Mouse (Mus musculus): ENCODE measurements at regions not wholly inside any gene's neighbourhood (a gene's known extent, or its start where the extent isn't known, plus 50 kb on each side); places are given as distances from the start of the nearest gene placed in this dataset.

- Histone ChIP-seq H3K36me3 (ENCODE audit: control insufficient read depth, insufficient read depth, low read length) (no peaks in the 10 kb centered on the region), H3K27me3 (ENCODE audit: control insufficient read depth, insufficient read depth, low read length) (no peaks in the 10 kb centered on the region), H3K4me1 (ENCODE audit: control insufficient read depth, insufficient read depth, low read length) (no peaks in the 10 kb centered on the region), H3K9me3 (ENCODE audit: control insufficient read depth, low read length) (no peaks in the 10 kb centered on the region), H3K4me3 (ENCODE audit: low read depth, low read length) (no peak overlapping the region), H3K9ac (ENCODE audit: low read length) (no peak overlapping the region), H3K27ac (ENCODE audit: low read depth, low read length) (no peak overlapping the region), H3K4me2 (ENCODE audit: low read depth) (no peak overlapping the region)
- ATAC-seq (ENCODE audit: insufficient read depth, low FRiP score, low TSS enrichment) (no peak), DNase-seq (ENCODE audit: low spot score) (no peak)
- 67% methylated on average over 8 of the region's 8 CpGs for WGBS
These were observed 69.5 kb upstream of the Nectin1 start for GRCm38 (mm10) chr9:43674321-43674720.

DNA sequence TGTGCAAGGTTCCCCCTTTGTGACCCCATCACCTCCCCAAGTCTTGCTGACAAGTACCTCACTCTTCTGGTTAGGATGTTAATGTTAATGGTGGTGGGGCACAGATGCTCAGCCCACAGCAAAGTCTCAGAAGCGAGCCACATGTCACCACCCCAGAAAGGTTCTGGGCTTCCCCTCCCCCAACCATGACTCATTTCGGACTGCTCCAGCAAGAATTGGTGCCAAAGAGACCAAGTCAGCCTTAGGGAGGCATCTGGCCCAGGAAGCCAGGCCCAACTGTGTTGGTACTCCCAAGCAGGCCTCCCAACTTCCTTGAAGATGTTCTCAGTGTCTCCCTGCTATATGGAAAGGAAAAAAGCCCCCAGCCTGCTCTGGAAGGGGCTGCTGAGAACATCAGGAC, 67.8 kb upstream of the Nectin1 start:
- Histone ChIP-seq H3K4me1 (ENCODE audit: control insufficient read depth, insufficient read depth, low read length) (no peaks in the 10 kb centered on the region), H3K36me3 (ENCODE audit: control insufficient read depth, insufficient read depth, low read length) (no peaks in the 10 kb centered on the region), H3K27ac (ENCODE audit: low read depth, low read length) (no peak overlapping the region), H3K4me3 (ENCODE audit: low read depth, low read length) (no peak overlapping the region), H3K9ac (ENCODE audit: low read length) (no peak overlapping the region), H3K9me3 (ENCODE audit: control insufficient read depth, low read length) (no peaks in the 10 kb centered on the region), H3K4me2 (ENCODE audit: low read depth) (no peak overlapping the region), H3K27me3 (ENCODE audit: control insufficient read depth, insufficient read depth, low read length) (no peaks in the 10 kb centered on the region)
- 74% methylated on average over 2 of the region's 2 CpGs for WGBS
- DNase-seq (ENCODE audit: low spot score) (no peak), ATAC-seq (ENCODE audit: insufficient read depth, low FRiP score, low TSS enrichment) (no peak)

GRCm38 (mm10) chr9:43679331-43679730, 64.5 kb upstream of the Nectin1 start:
- no peak overlapping the region for H3K4me2 ChIP-seq (ENCODE audit: low read depth)
- H3K4me1 ChIP-seq (ENCODE audit: control insufficient read depth, insufficient read depth, low read length), result no peaks in the 10 kb centered on the region
- H3K27ac ChIP-seq (ENCODE audit: low read depth, low read length), result no peak overlapping the region
- no peaks in the 10 kb centered on the region for H3K27me3 ChIP-seq (ENCODE audit: control insufficient read depth, insufficient read depth, low read length)
- H3K9me3 ChIP-seq (ENCODE audit: control insufficient read depth, low read length), result no peaks in the 10 kb centered on the region
- no peaks in the 10 kb centered on the region for H3K36me3 ChIP-seq (ENCODE audit: control insufficient read depth, insufficient read depth, low read length)
- no peak for ATAC-seq (ENCODE audit: insufficient read depth, low FRiP score, low TSS enrichment)
- no peak for DNase-seq (ENCODE audit: low spot score)
- no peak overlapping the region for H3K4me3 ChIP-seq (ENCODE audit: low read depth, low read length)
- WGBS, result 44% methylated on average over 17 of the region's 17 CpGs
- H3K9ac ChIP-seq (ENCODE audit: low read length), result no peak overlapping the region

GRCm38 (mm10) chr9:43681317-43681716, 62.5 kb upstream of the Nectin1 start:
- DNase-seq (ENCODE audit: low spot score) (no peak), ATAC-seq (ENCODE audit: insufficient read depth, low FRiP score, low TSS enrichment) (no peak)
- no peak overlapping the region for H3K27ac ChIP-seq (ENCODE audit: low read depth, low read length)
- no peaks in the 10 kb centered on the region for H3K4me1 ChIP-seq (ENCODE audit: control insufficient read depth, insufficient read depth, low read length)
- H3K36me3 ChIP-seq (ENCODE audit: control insufficient read depth, insufficient read depth, low read length), result no peaks in the 10 kb centered on the region
- WGBS, result 73% methylated on average over 3 of the region's 3 CpGs
- H3K4me3 ChIP-seq (ENCODE audit: low read depth, low read length), result no peak overlapping the region
- no peaks in the 10 kb centered on the region for H3K27me3 ChIP-seq (ENCODE audit: control insufficient read depth, insufficient read depth, low read length)
- no peak overlapping the region for H3K9ac ChIP-seq (ENCODE audit: low read length)
- no peak overlapping the region for H3K4me2 ChIP-seq (ENCODE audit: low read depth)
- H3K9me3 ChIP-seq (ENCODE audit: control insufficient read depth, low read length), result no peaks in the 10 kb centered on the region

DNA sequence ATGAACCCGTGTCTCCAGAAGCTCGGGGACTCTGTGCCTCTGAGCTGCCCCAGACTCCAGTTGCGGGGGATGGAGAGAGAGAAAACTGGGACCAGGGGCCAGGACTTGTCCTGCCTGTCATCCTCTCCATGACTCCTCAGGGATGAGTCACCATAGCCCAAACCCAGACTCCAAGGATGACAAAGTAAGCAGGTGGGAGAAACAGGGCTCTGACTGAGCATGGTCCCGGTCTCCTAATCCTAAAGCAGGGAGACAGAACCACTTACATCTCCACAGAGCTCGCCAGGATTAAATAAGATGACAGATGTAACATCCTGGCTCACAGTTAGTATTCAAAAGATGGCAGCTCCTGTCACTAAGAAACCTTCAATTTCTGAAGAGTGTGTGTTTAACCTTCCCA, 61.7 kb upstream of the Nectin1 start:
- WGBS, result 86% methylated on average over 5 of the region's 5 CpGs
- H3K36me3 ChIP-seq (ENCODE audit: control insufficient read depth, insufficient read depth, low read length), result no peaks in the 10 kb centered on the region

GRCm38 (mm10) chr9:43684596-43684995, 59.2 kb upstream of the Nectin1 start:
- ATAC-seq (ENCODE audit: insufficient read depth, low FRiP score, low TSS enrichment), result no peak
- H3K27me3 ChIP-seq (ENCODE audit: control insufficient read depth, insufficient read depth, low read length), result no peaks in the 10 kb centered on the region

More for the DNA sequence above, 61.7 kb upstream of the Nectin1 start:
- Histone ChIP-seq H3K27me3 (ENCODE audit: control insufficient read depth, insufficient read depth, low read length) (no peaks in the 10 kb centered on the region), H3K27ac (ENCODE audit: low read depth, low read length) (no peak overlapping the region), H3K4me1 (ENCODE audit: control insufficient read depth, insufficient read depth, low read length) (no peaks in the 10 kb centered on the region), H3K4me3 (ENCODE audit: low read depth, low read length) (no peak overlapping the region), H3K9me3 (ENCODE audit: control insufficient read depth, low read length) (no peaks in the 10 kb centered on the region), H3K4me2 (ENCODE audit: low read depth) (no peak overlapping the region), H3K9ac (ENCODE audit: low read length) (no peak overlapping the region)
- no peak for ATAC-seq (ENCODE audit: insufficient read depth, low FRiP score, low TSS enrichment)
- DNase-seq (ENCODE audit: low spot score), result no peak

DNA sequence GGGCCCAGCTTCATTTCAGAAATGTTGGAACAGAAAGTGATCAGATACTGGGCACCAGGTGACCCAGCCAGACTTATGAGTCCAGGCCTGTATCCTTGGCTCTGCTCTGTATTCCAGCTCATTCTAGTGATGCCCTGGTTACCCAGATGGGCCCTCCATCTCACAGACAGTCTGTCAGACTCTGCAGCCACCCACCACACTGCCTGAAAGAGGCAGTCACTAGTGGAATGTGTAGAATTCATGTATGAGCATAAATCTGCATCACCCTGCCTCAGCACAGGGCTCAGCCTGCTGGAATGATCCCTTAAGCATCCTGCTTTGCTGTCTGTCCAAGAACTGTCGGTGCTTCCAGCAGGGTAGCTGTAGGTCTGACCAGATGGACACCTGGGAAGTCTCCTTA, 51.8 kb upstream of the Nectin1 start:
- no peak overlapping the region for H3K4me3 ChIP-seq (ENCODE audit: low read depth, low read length)
- H3K4me1 ChIP-seq (ENCODE audit: control insufficient read depth, insufficient read depth, low read length), result no peaks in the 10 kb centered on the region
- ATAC-seq (ENCODE audit: insufficient read depth, low FRiP score, low TSS enrichment) (no peak), DNase-seq (ENCODE audit: low spot score) (no peak)
- H3K4me2 ChIP-seq (ENCODE audit: low read depth), result no peak overlapping the region
- no peak overlapping the region for H3K27ac ChIP-seq (ENCODE audit: low read depth, low read length)
- WGBS, result 88% methylated on average over 1 of the region's 1 CpGs
- H3K9ac ChIP-seq (ENCODE audit: low read length), result no peak overlapping the region
- H3K36me3 ChIP-seq (ENCODE audit: control insufficient read depth, insufficient read depth, low read length), result no peaks in the 10 kb centered on the region
- H3K9me3 ChIP-seq (ENCODE audit: control insufficient read depth, low read length), result no peaks in the 10 kb centered on the region
- no peaks in the 10 kb centered on the region for H3K27me3 ChIP-seq (ENCODE audit: control insufficient read depth, insufficient read depth, low read length)

More at GRCm38 (mm10) chr9:43684596-43684995, 59.2 kb upstream of the Nectin1 start:
- DNase-seq (ENCODE audit: low spot score), result no peak
- no peak overlapping the region for H3K4me3 ChIP-seq (ENCODE audit: low read depth, low read length)
- no peak overlapping the region for H3K27ac ChIP-seq (ENCODE audit: low read depth, low read length)
- no peaks in the 10 kb centered on the region for H3K9me3 ChIP-seq (ENCODE audit: control insufficient read depth, low read length)
- no peaks in the 10 kb centered on the region for H3K36me3 ChIP-seq (ENCODE audit: control insufficient read depth, insufficient read depth, low read length)
- H3K4me2 ChIP-seq (ENCODE audit: low read depth), result no peak overlapping the region
- 85% methylated on average over 5 of the region's 5 CpGs for WGBS
- H3K4me1 ChIP-seq (ENCODE audit: control insufficient read depth, insufficient read depth, low read length), result no peaks in the 10 kb centered on the region
- no peak overlapping the region for H3K9ac ChIP-seq (ENCODE audit: low read length)

GRCm38 (mm10) chr9:43692538-43692937, 51.2 kb upstream of the Nectin1 start:
- H3K4me1 ChIP-seq (ENCODE audit: control insufficient read depth, insufficient read depth, low read length), result no peaks in the 10 kb centered on the region
- H3K36me3 ChIP-seq (ENCODE audit: control insufficient read depth, insufficient read depth, low read length), result no peaks in the 10 kb centered on the region
- 82% methylated on average over 10 of the region's 10 CpGs for WGBS
- DNase-seq (ENCODE audit: low spot score) (no peak), ATAC-seq (ENCODE audit: insufficient read depth, low FRiP score, low TSS enrichment) (no peak)
- no peak overlapping the region for H3K4me3 ChIP-seq (ENCODE audit: low read depth, low read length)
- no peak overlapping the region for H3K9ac ChIP-seq (ENCODE audit: low read length)
- H3K9me3 ChIP-seq (ENCODE audit: control insufficient read depth, low read length), result no peaks in the 10 kb centered on the region
- no peaks in the 10 kb centered on the region for H3K27me3 ChIP-seq (ENCODE audit: control insufficient read depth, insufficient read depth, low read length)
- H3K4me2 ChIP-seq (ENCODE audit: low read depth), result no peak overlapping the region
- H3K27ac ChIP-seq (ENCODE audit: low read depth, low read length), result no peak overlapping the region
